Mouse (Mus musculus): ENCODE measurements around the gene Ak3. TPM values are rescaled to one million over a fixed set of nuclear protein-coding genes. Genes with fewer than 3 reads are reported as not detected.

Ak3 gene
- polyA plus RNA-seq, 1 experiment from 2014 or later = 106 TPM

DNA sequence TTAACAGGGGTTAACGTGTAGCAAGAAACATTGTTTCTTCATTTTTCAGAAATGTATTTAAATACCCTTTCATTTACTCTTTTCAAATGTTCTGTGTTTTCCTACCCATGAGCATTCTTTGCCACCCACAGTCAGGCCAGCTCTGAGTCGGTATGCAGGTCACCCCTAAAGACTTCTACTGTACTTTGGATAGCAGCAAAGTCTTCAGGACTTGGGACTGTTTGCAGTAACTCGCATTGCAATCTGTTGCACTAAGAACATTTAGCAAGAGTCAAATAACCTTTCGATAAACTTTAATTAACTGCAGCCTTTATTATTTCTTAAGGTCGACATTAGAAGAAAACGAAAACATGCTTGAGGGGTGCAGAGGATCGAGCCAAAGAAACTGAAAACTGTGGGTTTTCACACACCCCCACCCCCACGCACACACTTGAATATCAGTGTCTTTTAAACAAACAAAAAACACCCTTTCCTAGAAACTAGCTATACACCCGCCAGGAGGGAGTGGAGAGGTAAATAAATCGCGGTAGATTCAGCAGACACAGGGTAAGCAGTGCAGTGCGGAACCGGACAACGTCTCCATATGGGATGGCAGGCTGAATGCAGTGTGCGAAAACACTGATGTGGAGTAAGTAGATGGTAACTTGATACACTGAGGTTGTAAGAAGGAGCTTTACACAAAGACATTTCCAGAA is 1.7 kb downstream of the Ak3 start:
- H3K27ac ChIP-seq (ENCODE audit: low read length) = peak overlapping the region; percentile 8; the same call in 1 of the 2 replicates
- peak overlapping the region; percentile 86 for H3K4me3 ChIP-seq (ENCODE audit: low read length)
- peaks cover 8% of the 10 kb centered on the region for H3K4me1 ChIP-seq (ENCODE audit: insufficient read depth, low read length)

DNA sequence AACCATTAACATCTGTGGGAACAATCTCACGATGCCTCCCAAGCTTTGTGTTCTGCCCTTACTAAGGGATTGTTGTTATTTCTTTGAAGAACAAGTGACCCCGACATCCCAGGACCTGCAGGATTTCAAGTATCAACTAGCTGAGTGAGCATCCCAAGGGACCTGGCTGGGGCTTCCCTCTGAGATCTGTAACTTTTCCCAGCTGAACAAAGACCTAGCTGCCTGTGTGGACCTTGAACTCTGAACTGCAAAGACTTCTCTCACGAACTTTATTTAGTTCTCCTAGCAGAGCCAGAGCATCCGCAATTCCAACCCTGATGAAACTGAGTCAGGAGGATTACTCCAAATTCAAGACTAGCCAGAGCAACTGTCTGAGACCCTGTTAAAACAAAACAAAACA is 2.4 kb downstream of the Ak3 start:
- H3K9me3 ChIP-seq (ENCODE audit: low read length) = no peaks in the 10 kb centered on the region
- peaks cover 8% of the 10 kb centered on the region for H3K4me1 ChIP-seq (ENCODE audit: insufficient read depth, low read length)
- no peaks in the 10 kb centered on the region for H3K27me3 ChIP-seq (ENCODE audit: insufficient read depth, low read length)
- H3K4me3 ChIP-seq (ENCODE audit: low read length) = no peak overlapping the region
- WGBS = 32% methylated on average over 4 of the region's 4 CpGs
- H3K27ac ChIP-seq (ENCODE audit: low read length) = no peak overlapping the region
- peak overlapping the region; percentile 74 for H3K4me2 ChIP-seq (replicated peaks; ENCODE audit: low read depth, low read length)
- ATAC-seq (ENCODE audit: low FRiP score, low TSS enrichment) = no peak
- no peak overlapping the region for H3K9ac ChIP-seq (replicated peaks; ENCODE audit: low read length)
- H3K36me3 ChIP-seq (ENCODE audit: insufficient read depth, low read length) = no peaks in the 10 kb centered on the region

More for the DNA sequence above, 1.7 kb downstream of the Ak3 start:
- WGBS = 17% methylated on average over 15 of the region's 15 CpGs
- peak; percentile 59; the same call in 1 of the 2 replicates for ATAC-seq (ENCODE audit: low FRiP score, low TSS enrichment)
- Histone ChIP-seq H3K9me3 (ENCODE audit: low read length) (no peaks in the 10 kb centered on the region), H3K27me3 (ENCODE audit: insufficient read depth, low read length) (no peaks in the 10 kb centered on the region), H3K4me2 (replicated peaks; ENCODE audit: low read depth, low read length) (peak overlapping the region; percentile 74), H3K36me3 (ENCODE audit: insufficient read depth, low read length) (no peaks in the 10 kb centered on the region), H3K9ac (replicated peaks; ENCODE audit: low read length) (peak overlapping the region; percentile 29)

GRCm38 (mm10) chr19:29044353-29044768 is 3.4 kb downstream of the Ak3 start:
- no peak overlapping the region for H3K4me3 ChIP-seq (ENCODE audit: low read length)
- ATAC-seq (ENCODE audit: low FRiP score, low TSS enrichment) = no peak
- peaks cover 6% of the 10 kb centered on the region for H3K9me3 ChIP-seq (ENCODE audit: low read length)
- H3K4me1 ChIP-seq (ENCODE audit: insufficient read depth, low read length) = peaks cover 8% of the 10 kb centered on the region
- WGBS = 73% methylated on average over 9 of the region's 9 CpGs
- H3K27ac ChIP-seq (ENCODE audit: low read length) = no peak overlapping the region
- H3K27me3 ChIP-seq (ENCODE audit: insufficient read depth, low read length) = no peaks in the 10 kb centered on the region
- H3K9ac ChIP-seq (replicated peaks; ENCODE audit: low read length) = no peak overlapping the region
- peaks cover 8% of the 10 kb centered on the region; the same call in 1 of the 2 replicates for H3K36me3 ChIP-seq (ENCODE audit: insufficient read depth, low read length)
- no peak overlapping the region for H3K4me2 ChIP-seq (replicated peaks; ENCODE audit: low read depth, low read length)

DNA sequence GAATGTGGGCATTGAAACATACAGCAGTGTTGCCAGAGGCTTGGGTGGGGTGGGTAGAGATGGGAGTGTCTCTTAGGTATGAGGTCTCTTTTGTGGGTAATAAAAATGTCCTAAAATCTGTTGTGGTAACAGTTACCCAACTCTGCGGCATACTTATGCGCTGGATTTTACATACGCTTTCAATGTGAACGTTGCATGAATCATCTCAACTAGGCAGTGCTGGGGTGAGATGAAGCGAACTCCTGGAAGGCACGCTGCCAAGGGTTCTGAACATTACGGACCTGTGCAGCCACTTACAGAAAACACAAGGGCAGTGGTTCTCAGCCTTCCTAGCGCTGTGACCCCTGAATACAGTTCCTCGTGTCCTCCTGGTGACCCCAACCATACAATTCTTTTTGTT is 5.1 kb downstream of the Ak3 start:
- no peak for ATAC-seq (ENCODE audit: low FRiP score, low TSS enrichment)
- no peak overlapping the region for H3K4me2 ChIP-seq (replicated peaks; ENCODE audit: low read depth, low read length)
- peaks cover 6% of the 10 kb centered on the region for H3K9me3 ChIP-seq (ENCODE audit: low read length)
- no peaks in the 10 kb centered on the region for H3K27me3 ChIP-seq (ENCODE audit: insufficient read depth, low read length)
- H3K9ac ChIP-seq (replicated peaks; ENCODE audit: low read length) = no peak overlapping the region
- H3K4me1 ChIP-seq (ENCODE audit: insufficient read depth, low read length) = peaks cover 5% of the 10 kb centered on the region; the same call in 1 of the 2 replicates
- no peak overlapping the region for H3K27ac ChIP-seq (ENCODE audit: low read length)
- WGBS = 80% methylated on average over 9 of the region's 9 CpGs
- H3K36me3 ChIP-seq (ENCODE audit: insufficient read depth, low read length) = peaks cover 8% of the 10 kb centered on the region; the same call in 1 of the 2 replicates
- no peak overlapping the region for H3K4me3 ChIP-seq (ENCODE audit: low read length)

- Histone ChIP-seq H3K27ac (ENCODE audit: low read length) (no peak overlapping the region), H3K4me3 (ENCODE audit: low read length) (no peak overlapping the region), H3K4me1 (ENCODE audit: insufficient read depth, low read length) (peaks cover 5% of the 10 kb centered on the region; the same call in 1 of the 2 replicates), H3K27me3 (ENCODE audit: insufficient read depth, low read length) (no peaks in the 10 kb centered on the region), H3K4me2 (replicated peaks; ENCODE audit: low read depth, low read length) (no peak overlapping the region), H3K9me3 (ENCODE audit: low read length) (peaks cover 6% of the 10 kb centered on the region), H3K9ac (replicated peaks; ENCODE audit: low read length) (no peak overlapping the region), H3K36me3 (ENCODE audit: insufficient read depth, low read length) (peaks cover 8% of the 10 kb centered on the region; the same call in 1 of the 2 replicates)
- WGBS = 64% methylated on average over 6 of the region's 6 CpGs
- ATAC-seq (ENCODE audit: low FRiP score, low TSS enrichment) = no peak
Observed at GRCm38 (mm10) chr19:29042143-29042542, 5.6 kb downstream of the Ak3 start.

DNA sequence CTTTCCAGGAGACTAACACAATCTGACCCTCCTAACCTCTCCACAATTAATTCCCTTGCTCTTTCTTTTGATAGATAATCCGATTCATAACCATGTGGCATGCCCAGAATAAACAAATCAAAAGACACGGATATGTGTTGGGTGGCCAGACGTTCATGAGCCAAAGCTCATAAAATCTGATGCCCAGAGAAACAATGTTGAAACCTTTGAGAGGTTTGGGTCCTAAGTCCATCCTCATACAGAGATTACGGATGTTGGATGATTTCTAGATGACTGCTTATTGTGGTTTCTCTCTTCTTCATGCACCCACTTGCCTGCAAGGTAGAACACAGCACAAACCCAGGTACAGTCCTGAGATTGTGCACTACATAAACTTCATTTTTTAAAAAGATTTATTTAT is 7.6 kb downstream of the Ak3 start:
- H3K4me3 ChIP-seq (ENCODE audit: low read length) = no peak overlapping the region
- H3K9me3 ChIP-seq (ENCODE audit: low read length) = peaks cover 6% of the 10 kb centered on the region
- H3K27ac ChIP-seq (ENCODE audit: low read length) = no peak overlapping the region
- H3K4me1 ChIP-seq (ENCODE audit: insufficient read depth, low read length) = no peaks in the 10 kb centered on the region
- peaks cover 12% of the 10 kb centered on the region; the same call in 1 of the 2 replicates for H3K36me3 ChIP-seq (ENCODE audit: insufficient read depth, low read length)
- no peak overlapping the region for H3K9ac ChIP-seq (replicated peaks; ENCODE audit: low read length)
- no peak for ATAC-seq (ENCODE audit: low FRiP score, low TSS enrichment)
- no peaks in the 10 kb centered on the region for H3K27me3 ChIP-seq (ENCODE audit: insufficient read depth, low read length)
- 77% methylated on average over 4 of the region's 4 CpGs for WGBS
- no peak overlapping the region for H3K4me2 ChIP-seq (replicated peaks; ENCODE audit: low read depth, low read length)

GRCm38 (mm10) chr19:29039334-29039733 is 8.4 kb downstream of the Ak3 start:
- no peaks in the 10 kb centered on the region for H3K27me3 ChIP-seq (ENCODE audit: insufficient read depth, low read length)
- no peak overlapping the region for H3K4me2 ChIP-seq (replicated peaks; ENCODE audit: low read depth, low read length)
- H3K36me3 ChIP-seq (ENCODE audit: insufficient read depth, low read length) = peaks cover 17% of the 10 kb centered on the region; the same call in 1 of the 2 replicates
- no peak overlapping the region for H3K9ac ChIP-seq (replicated peaks; ENCODE audit: low read length)
- H3K4me1 ChIP-seq (ENCODE audit: insufficient read depth, low read length) = no peaks in the 10 kb centered on the region
- H3K4me3 ChIP-seq (ENCODE audit: low read length) = no peak overlapping the region
- peaks cover 6% of the 10 kb centered on the region for H3K9me3 ChIP-seq (ENCODE audit: low read length)
- ATAC-seq (ENCODE audit: low FRiP score, low TSS enrichment) = no peak
- no peak overlapping the region for H3K27ac ChIP-seq (ENCODE audit: low read length)

DNA sequence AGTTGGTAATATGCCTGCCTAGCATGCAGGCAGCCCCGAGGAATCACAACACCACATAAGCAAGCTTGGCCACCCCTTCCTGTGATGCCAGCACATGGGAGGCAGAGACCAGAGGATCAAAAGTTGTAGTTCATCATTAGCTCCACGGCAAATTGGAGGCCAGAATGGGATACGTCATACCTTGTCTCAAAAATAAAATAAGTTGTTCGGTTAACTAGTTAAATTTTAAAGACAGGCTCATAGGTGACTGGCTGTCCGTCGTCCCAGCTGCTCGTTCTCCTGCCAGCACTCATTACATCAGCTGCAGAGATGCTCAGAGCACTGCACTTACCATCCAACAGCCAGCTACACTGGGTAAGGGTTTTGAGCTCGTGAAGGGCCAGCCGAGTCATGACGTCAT is 10.2 kb downstream of the Ak3 start:
- no peak overlapping the region for H3K9ac ChIP-seq (replicated peaks; ENCODE audit: low read length)
- H3K36me3 ChIP-seq (ENCODE audit: insufficient read depth, low read length) = peaks cover 23% of the 10 kb centered on the region
- WGBS = 89% methylated on average over 10 of the region's 10 CpGs
- no peak overlapping the region for H3K4me2 ChIP-seq (replicated peaks; ENCODE audit: low read depth, low read length)
- H3K4me3 ChIP-seq (ENCODE audit: low read length) = no peak overlapping the region
- peaks cover 6% of the 10 kb centered on the region for H3K9me3 ChIP-seq (ENCODE audit: low read length)
- ATAC-seq (ENCODE audit: low FRiP score, low TSS enrichment) = no peak
- H3K27me3 ChIP-seq (ENCODE audit: insufficient read depth, low read length) = no peaks in the 10 kb centered on the region
- no peaks in the 10 kb centered on the region for H3K4me1 ChIP-seq (ENCODE audit: insufficient read depth, low read length)
- H3K27ac ChIP-seq (ENCODE audit: low read length) = no peak overlapping the region

- no peak for ATAC-seq (ENCODE audit: low FRiP score, low TSS enrichment)
- H3K27ac ChIP-seq (ENCODE audit: low read length) = no peak overlapping the region
- H3K4me1 ChIP-seq (ENCODE audit: insufficient read depth, low read length) = no peaks in the 10 kb centered on the region
- H3K4me2 ChIP-seq (replicated peaks; ENCODE audit: low read depth, low read length) = no peak overlapping the region
- H3K36me3 ChIP-seq (ENCODE audit: insufficient read depth, low read length) = peaks cover 27% of the 10 kb centered on the region
- peaks cover 6% of the 10 kb centered on the region for H3K9me3 ChIP-seq (ENCODE audit: low read length)
- H3K9ac ChIP-seq (replicated peaks; ENCODE audit: low read length) = no peak overlapping the region
- H3K27me3 ChIP-seq (ENCODE audit: insufficient read depth, low read length) = no peaks in the 10 kb centered on the region
- no peak overlapping the region for H3K4me3 ChIP-seq (ENCODE audit: low read length)
- 90% methylated on average over 5 of the region's 5 CpGs for WGBS
Observed at GRCm38 (mm10) chr19:29037026-29037425, 10.7 kb downstream of the Ak3 start.

- ATAC-seq (ENCODE audit: low FRiP score, low TSS enrichment) = no peak
- H3K27ac ChIP-seq (ENCODE audit: low read length) = no peak overlapping the region
- no peak overlapping the region for H3K4me2 ChIP-seq (replicated peaks; ENCODE audit: low read depth, low read length)
Observed at GRCm38 (mm10) chr19:29032662-29033061, 15.1 kb downstream of the Ak3 start.

More at GRCm38 (mm10) chr19:29032662-29033061, 15.1 kb downstream of the Ak3 start:
- Histone ChIP-seq H3K9ac (replicated peaks; ENCODE audit: low read length) (no peak overlapping the region), H3K9me3 (ENCODE audit: low read length) (no peaks in the 10 kb centered on the region), H3K4me1 (ENCODE audit: insufficient read depth, low read length) (no peaks in the 10 kb centered on the region), H3K27me3 (ENCODE audit: insufficient read depth, low read length) (no peaks in the 10 kb centered on the region), H3K4me3 (ENCODE audit: low read length) (no peak overlapping the region), H3K36me3 (ENCODE audit: insufficient read depth, low read length) (peaks cover 28% of the 10 kb centered on the region)
